Mouse (Mus musculus): ENCODE results near the gene Tbrg1. TPM values are rescaled to one million over a fixed set of nuclear protein-coding genes. Genes with fewer than 3 reads are reported as not detected.

The Tbrg1 gene
- polyA plus RNA-seq, 2 experiments from 2014 or later: 201 to 217 TPM

DNA sequence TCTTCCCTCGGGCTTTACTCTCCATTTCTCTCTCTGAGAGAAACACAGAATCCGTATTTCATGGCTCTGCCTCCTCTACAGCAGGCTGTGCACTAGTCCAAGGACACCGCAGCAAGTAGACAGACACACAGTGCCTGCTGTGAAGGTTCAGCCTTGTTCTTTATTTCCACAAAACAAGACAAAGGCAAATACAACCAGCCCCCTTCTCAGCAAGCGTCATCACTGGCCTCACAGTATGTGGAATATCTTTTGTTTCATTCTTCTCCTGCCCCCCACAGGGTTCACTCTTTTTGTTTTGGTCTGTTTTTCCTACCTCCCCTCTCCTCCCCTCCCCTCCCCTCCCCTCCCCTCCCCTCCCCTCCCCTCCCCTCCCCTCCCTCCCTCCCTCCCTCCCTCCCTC lies 28.5 kb downstream of the Tbrg1 start:
- no peak for ATAC-seq

DNA sequence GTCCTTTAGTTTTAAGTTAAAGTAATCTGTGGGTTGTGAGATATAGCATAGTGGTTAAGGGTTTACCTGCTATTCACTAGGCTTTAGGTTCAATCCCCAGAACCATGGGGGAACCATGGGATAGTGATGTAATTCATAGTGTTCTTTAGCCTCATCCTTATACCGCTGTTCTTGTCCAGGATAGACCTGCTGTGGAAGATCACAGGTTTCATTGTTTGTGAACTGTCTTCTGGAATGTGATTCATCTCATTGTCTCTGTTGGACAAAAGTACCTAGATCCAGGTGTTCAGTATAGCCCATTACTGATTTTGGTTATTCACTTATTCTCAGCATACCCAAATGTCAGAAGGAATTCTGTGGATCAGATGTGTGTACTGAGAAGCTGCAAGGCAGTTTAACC lies 29.8 kb downstream of the Tbrg1 start:
- no peak for ATAC-seq

DNA sequence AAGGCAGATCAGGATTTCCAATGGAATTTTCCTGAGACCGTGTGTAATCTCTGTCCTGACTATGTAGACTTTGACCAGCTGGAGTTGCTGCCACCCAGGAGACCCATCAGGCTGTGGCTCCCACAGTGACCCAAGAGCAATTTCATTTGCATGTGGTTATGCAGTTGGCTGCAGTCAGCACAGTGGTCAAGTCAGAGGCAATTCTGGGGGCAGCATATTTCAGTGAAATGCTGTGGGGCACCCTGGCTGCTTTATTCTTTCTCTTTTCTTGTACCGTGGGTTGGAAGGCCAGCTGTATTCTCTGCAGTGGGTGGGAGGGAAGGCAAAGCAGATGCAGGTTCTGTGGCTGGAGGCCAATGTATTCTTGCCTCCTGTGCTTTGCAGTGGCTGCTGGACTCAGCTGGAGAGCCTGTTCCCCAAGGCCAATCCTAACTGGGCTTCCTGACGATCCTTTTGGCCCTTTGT lies 31.0 kb downstream of the Tbrg1 start:
- no peak for ATAC-seq

DNA sequence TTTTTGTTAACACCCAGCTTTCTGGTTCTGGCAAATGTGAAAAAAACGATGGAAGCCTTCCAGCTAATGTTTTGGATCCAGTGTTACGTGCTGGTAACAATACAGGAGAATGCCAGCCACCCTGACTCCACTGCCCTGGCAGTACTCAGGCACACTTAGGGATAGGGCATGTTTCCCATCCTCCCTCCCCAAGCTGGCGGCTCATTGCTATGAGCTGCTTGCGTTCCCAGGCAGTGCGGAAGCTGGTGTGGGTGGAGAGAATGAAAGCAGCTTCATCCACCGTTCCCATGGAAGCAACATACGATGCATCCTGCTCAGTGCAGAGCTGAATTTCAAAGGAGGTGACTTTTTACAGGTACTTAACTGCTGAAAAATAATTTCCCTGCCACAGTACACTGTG lies 31.5 kb downstream of the Tbrg1 start:
- ATAC-seq: no peak

DNA sequence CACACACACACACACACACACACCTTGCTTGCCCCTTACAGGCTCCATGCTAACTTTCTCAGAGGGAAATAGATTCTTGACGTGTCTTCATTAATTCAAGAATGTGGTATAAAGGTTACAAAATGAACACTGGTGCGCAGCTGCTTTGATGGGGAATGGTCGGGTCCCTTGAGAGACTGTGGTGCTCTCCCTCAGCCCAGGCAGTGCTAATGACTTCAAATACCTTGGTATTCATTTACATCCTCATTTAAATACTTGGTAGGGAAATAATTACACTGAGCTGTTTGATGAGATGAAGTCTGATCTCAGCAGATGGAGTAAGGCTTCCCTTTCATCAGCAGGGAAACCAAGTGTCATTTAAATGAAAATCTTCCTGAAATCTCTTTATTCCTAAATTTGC lies 32.0 kb downstream of the Tbrg1 start:
- peak; percentile 61 for ATAC-seq

DNA sequence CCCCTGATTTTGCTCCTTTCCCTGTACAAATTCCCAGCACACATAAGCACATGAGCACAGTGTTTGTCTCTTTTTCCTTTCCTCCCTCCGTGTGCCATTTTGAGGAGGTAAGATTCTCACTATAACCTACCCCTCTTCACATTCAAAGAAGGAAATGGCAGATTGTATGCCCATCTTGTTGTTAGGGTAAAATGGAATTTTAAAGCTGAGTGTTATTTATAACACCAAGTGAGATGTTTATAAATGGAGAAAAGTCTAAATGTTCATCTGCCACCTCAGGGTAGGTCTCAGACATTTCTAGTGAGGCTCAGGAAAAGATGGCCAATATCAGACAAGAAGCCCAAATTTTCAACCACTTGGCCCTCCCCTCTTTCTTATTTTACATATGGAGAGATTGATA lies 32.6 kb downstream of the Tbrg1 start:
- ATAC-seq: no peak

DNA sequence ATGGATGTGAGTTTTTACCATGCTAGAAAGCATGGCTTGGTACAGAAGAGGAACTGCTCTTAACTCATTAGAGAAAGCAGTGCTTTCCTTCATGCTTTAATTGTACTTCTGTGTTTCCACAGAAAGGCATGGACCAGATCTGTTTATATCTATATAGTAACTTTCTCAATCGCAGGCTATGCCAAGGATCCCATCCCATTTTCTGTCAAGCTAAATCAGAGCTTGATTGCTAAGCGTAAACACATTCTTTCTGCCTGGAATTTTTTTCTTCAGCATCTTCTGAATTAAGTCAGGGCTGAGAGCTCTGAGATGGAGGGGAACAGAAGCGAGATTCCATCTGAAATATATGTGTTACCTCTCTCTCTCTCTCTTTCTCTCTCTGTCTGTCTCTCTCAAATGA lies 33.1 kb downstream of the Tbrg1 start:
- ATAC-seq: no peak

DNA sequence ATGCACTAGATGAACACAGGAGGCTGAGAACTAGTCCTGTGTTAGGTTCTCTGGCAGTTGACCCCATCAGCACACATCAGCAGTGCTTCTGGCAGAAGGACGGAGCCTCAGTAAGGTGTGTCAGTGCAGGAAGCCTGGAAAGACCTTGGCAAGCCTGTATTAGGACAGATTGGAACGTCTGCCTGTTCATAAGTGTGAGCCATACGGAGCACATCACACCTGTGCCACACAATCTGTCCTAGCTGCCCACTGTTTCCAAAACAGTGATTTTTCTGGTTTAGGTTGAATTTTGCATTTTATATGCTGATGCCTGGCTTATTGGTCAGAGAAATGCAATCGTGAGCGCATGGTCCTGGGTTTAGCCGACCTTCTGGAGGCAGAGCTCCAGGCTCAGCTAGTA lies 35.8 kb downstream of the Tbrg1 start:
- ATAC-seq: no peak

DNA sequence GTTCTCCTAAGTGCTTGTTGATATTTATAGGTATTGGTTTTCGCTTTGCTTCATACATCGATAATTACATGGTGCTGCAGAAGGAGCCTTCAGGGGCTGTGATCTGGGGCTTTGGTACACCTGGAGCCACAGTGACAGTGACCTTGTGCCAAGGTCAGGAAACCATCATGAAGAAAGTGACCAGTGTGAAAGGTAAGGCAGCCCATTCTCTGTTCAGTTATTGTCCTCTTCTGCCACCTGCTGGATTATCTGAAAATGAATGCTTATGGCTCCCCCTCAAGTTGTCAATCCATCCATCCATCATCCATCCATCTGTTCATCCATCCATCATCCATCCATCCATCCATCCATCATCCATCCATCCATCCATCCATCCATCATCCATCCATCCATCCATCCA lies 40.3 kb downstream of the Tbrg1 start:
- ATAC-seq: peak; percentile 28

DNA sequence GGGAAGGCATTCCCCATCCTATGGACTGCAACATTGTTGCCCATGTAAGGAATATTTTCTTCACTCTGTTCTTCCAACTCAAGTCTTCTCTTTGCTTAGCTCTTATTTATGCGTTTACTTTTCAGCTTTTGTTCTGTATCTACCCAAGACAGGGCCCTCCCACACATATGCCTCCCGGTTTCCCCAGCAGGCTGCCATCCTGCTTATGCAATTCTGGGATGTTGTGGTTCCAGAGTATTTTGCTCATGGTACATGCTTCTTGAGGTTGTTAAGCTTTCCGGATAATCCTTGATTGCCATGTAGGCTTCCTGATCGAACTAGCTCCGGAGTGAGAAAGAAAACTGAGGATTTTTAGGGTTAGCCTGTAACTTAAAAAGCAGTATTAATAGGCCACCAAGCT lies 41.9 kb downstream of the Tbrg1 start:
- ATAC-seq: no peak

DNA sequence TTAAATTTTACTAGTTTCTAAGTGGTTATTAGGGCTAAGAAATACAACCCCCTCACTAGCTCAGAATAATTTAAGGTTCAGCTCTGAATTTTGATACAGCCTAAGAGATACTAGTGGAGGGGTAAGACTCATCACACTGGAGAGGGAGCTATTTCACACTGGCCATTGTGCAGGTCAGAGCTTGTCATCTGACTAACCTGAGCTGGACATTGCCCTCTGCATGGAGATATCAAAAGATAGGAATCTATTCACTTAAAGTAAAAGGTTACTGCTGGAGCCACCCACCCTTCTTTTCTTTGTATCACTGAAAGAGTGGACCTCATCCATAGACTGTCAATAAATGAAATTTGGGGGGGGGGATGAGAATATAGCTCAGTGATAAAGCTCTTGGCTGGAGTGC lies 42.8 kb downstream of the Tbrg1 start:
- peak; percentile 0 for ATAC-seq

DNA sequence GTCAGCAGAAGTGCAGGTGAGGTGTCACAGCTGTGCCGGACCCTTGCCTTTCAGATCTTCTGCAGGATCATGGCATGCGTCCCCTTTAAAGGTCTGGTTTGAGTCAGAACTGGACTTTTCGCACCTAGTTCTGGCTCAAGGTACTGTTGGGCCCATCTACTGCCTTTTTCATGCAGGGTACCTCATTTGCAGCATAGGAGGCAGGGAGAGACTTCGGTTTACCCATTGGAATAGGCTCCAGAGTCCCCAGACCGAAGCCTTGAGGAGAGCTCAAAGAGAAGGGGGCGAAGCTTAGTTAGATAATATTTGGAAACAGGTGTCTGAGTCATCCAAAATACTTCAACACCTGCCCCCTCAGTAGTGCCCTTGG lies 43.2 kb downstream of the Tbrg1 start:
- no peak for ATAC-seq

DNA sequence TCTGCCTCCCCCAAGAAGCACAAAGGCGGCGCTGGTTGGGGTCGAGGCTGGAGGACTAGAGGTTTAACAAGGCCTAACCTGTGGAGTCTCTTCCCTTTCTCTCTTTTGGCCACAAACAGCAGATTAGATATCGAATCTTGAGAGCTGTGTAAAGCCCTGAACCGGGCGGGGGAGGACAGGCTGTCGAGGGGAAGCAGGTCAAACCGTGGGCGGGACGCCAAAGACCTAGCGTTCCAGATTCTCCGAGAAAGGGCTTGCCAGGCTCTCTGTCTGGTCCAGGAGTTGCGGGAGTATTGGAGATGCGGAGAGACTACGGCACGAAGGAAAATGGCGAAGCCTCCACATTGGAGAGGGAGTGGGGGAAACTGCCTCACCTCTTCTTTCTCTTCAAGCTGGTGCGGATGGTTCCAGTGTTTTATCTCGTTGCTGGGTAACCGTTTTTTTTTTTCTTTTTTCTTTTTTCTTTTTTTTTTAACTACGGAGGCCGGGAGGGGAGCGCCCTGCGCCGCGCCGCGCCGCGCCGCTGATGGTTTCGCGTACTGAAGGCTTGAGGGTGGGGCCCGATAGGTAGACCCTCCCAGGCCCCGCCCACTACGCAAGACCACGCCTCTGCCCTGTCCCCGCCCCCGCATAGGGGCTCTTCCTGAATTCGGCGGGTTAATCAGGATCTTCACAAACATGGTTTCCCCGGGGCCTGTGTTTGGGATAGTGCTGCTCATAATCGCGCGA lies 43.8 kb downstream of the Tbrg1 start, which contains the start of gene Spa17:
TSS of gene Spa17 (minus strand) at position 541 of the 729 bp plus-strand sequence.
- ATAC-seq: peak; percentile 87

DNA sequence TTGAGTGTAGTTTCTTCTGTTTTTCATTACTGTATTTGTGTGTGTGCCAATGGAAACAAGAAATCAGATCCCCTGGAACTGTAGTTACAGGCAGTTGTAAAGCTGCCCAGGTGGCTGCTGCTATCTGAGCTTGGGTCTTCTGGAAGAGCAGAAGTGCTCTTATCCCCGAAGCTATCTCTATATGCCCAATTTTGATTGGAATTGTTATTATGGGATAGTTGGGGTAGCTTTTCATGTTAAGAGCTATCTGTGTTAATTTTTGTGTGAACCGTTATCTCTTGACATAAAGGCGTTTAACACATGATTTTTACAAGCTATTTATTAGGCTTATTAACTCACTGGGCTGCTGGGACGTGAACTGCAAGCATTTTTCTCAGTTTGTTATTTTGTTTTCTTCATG lies 47.6 kb downstream of the Tbrg1 start:
- no peak for ATAC-seq

DNA sequence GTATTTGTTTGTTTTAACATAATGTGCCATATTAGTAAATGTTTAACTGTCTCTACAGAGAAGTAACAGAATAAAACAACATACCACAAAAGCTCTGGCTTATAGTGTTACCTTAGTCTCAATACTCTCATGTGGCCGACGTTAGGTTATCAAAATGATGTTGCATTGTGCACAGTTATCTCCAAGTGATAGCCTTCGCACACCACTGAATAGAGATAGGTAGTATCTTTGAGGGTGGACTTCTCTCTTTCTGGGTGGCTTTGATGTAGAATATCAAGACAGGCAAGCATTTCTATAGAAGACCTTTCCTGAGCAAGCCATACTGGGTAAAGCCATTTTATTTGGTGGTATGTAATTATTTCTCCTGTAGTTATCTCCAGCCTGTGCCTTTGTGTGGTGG lies 52.0 kb downstream of the Tbrg1 start:
- ATAC-seq: no peak

DNA sequence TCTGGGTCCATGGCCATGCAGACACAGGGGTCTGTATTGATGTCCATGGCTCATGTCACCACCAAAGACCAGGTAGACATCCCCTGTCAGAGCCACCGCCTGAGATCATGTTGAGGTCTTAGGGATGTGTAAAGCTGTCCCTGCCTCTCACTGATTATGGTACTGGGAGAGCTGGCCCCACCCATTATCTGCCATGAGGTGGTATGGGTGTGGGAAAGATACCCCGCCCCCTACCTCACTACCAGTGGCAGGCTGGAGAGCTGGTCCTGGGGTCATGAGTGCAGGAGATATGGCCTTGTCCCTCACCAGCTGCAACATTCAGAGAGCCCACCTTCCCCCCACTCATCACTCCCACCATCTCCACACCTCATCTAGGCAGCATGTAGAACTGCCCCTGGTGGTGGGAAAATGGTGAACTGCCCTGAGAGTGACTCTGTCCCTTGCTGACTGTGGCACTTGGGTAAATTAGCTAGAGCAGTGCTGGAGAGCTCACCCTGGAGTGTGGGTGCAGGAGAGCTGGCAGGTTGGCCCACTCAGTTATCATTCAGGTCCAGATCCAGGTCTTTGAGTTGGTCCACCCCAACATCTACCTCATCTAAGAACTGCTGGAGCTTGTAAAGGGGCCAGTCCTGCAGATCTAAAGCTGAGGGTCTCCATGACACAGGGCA lies 56.4 kb downstream of the Tbrg1 start:
- ATAC-seq: no peak

Other genes with a start within 250 kb of the Tbrg1 start
- not detected for gene Robo3, start 224.1 kb downstream of the Tbrg1 start, polyA plus RNA-seq (2017; shearing (Covaris generic))
- 10 to 100 TPM in 1 of 2 experiments, 1 to 10 TPM in 1; 8.3 to 13.7 TPM for gene Msantd2, start 168.0 kb downstream of the Tbrg1 start, polyA plus RNA-seq (2017; shearing (Covaris generic))
- not detected for gene Esam, start 129.2 kb downstream of the Tbrg1 start, polyA plus RNA-seq (2017; shearing (Covaris generic))
- not detected for gene Vsig2, start 118.1 kb downstream of the Tbrg1 start, polyA plus RNA-seq (2017; shearing (Covaris generic))
- gene Nrgn, start 104.4 kb downstream of the Tbrg1 start, polyA plus RNA-seq (2017; shearing (Covaris generic)): under 1 TPM; 0.51 to 0.86 TPM
- gene Siae, start 101.6 kb downstream of the Tbrg1 start, polyA plus RNA-seq (2017; shearing (Covaris generic)): 10 to 100 TPM; 17.2 to 17.7 TPM
- gene Spa17, start 43.6 kb downstream of the Tbrg1 start, polyA plus RNA-seq (2017; shearing (Covaris generic)): under 1 TPM in 1 of 2 experiments, not detected in 1; 0.97 TPM
- gene Panx3, start 11.9 kb upstream of the Tbrg1 start, polyA plus RNA-seq (2017; shearing (Covaris generic)): not detected
- gene Olfr160, start 58.9 kb upstream of the Tbrg1 start, polyA plus RNA-seq (2017; shearing (Covaris generic)): under 1 TPM in 1 of 2 experiments, not detected in 1; 0.13 TPM
- gene Olfr874, start 87.8 kb upstream of the Tbrg1 start, polyA plus RNA-seq (2017; shearing (Covaris generic)): not detected
- not detected for gene Olfr875, start 114.5 kb upstream of the Tbrg1 start, polyA plus RNA-seq (2017; shearing (Covaris generic))
- not detected for gene Olfr876, start 145.7 kb upstream of the Tbrg1 start, polyA plus RNA-seq (2017; shearing (Covaris generic))
- not detected for gene Olfr877, start 197.0 kb upstream of the Tbrg1 start, polyA plus RNA-seq (2017; shearing (Covaris generic))
- gene Olfr145, start 239.4 kb upstream of the Tbrg1 start, polyA plus RNA-seq (2017; shearing (Covaris generic)): not detected